Mouse (Mus musculus): ENCODE results near the gene Alg5. TPM values are rescaled to one million over a fixed set of nuclear protein-coding genes. Genes with fewer than 3 reads are reported as not detected.
"Not testable (repeated sequence)": the region's sequence is repeated elsewhere in the genome, so short reads cannot be mapped to it uniquely, and the experiment has no call there.

The Alg5 gene
- total and polyA plus RNA-seq, 2 experiments from 2014 or later, result 16.3 to 65.1 TPM

- Histone ChIP-seq H3K4me3 (ENCODE audit: low read length) (no peak overlapping the region), H3K4me2 (ENCODE audit: low read depth, low read length) (no peak overlapping the region), H3K4me1 (ENCODE audit: insufficient read depth, low read length) (0 out of 2 replicates have a peak, but pooled peaks cover 5% of the 10 kb centered on the region), H3K9ac (replicated peaks; ENCODE audit: low read length) (no peak overlapping the region), H3K9me3 (ENCODE audit: low read length) (no peaks in the 10 kb centered on the region), H3K27ac (no peak overlapping the region), H3K27me3 (ENCODE audit: insufficient read depth, low read length) (no peaks in the 10 kb centered on the region), H3K36me3 (ENCODE audit: insufficient read depth, low read length) (no peaks in the 10 kb centered on the region)
- DNase-seq (ENCODE audit: low spot score) (no peak), ATAC-seq (no peak)
- TF ChIP-seq CTCF (IDR thresholded peaks at IDR 0.05; ENCODE audit: low read depth), result no peak
- 81% methylated on average over 8 of the region's 8 CpGs for WGBS
Measured at GRCm38 (mm10) chr3:54757446-54757845, 22.1 kb downstream of the Alg5 start.

- no peak overlapping the region for H3K4me3 ChIP-seq (ENCODE audit: low read length)
- no peaks in the 10 kb centered on the region for H3K36me3 ChIP-seq (ENCODE audit: insufficient read depth, low read length)
- 78% methylated on average over 9 of the region's 9 CpGs for WGBS
- no peak overlapping the region for H3K4me2 ChIP-seq (ENCODE audit: low read depth, low read length)
- H3K27ac ChIP-seq, result no peak overlapping the region
- TF ChIP-seq CTCF (IDR thresholded peaks at IDR 0.05; ENCODE audit: low read depth), result no peak
- no peak overlapping the region for H3K9ac ChIP-seq (replicated peaks; ENCODE audit: low read length)
- H3K9me3 ChIP-seq (ENCODE audit: low read length), result no peaks in the 10 kb centered on the region
- H3K4me1 ChIP-seq (ENCODE audit: insufficient read depth, low read length), result 0 out of 2 replicates have a peak, but pooled peaks cover 5% of the 10 kb centered on the region
- DNase-seq (ENCODE audit: low spot score) (no peak), ATAC-seq (no peak)
- H3K27me3 ChIP-seq (ENCODE audit: insufficient read depth, low read length), result no peaks in the 10 kb centered on the region
Measured at GRCm38 (mm10) chr3:54759211-54759610, 23.9 kb downstream of the Alg5 start.

GRCm38 (mm10) chr3:54760321-54761115, 25.2 kb downstream of the Alg5 start:
- Histone ChIP-seq H3K4me1 (ENCODE audit: insufficient read depth, low read length) (no peaks in the 10 kb centered on the region), H3K4me2 (ENCODE audit: low read depth, low read length) (no peak overlapping the region), H3K4me3 (ENCODE audit: low read length) (no peak overlapping the region), H3K9ac (replicated peaks; ENCODE audit: low read length) (no peak overlapping the region), H3K9me3 (ENCODE audit: low read length) (no peaks in the 10 kb centered on the region), H3K27ac (no peak overlapping the region), H3K36me3 (ENCODE audit: insufficient read depth, low read length) (no peaks in the 10 kb centered on the region), H3K27me3 (ENCODE audit: insufficient read depth, low read length) (no peaks in the 10 kb centered on the region)
- TF ChIP-seq CTCF (IDR thresholded peaks at IDR 0.05; ENCODE audit: low read depth), result no peak
- DNase-seq (ENCODE audit: low spot score) (no peak), ATAC-seq (no peak)
- 47% methylated on average over 15 of the region's 15 CpGs for WGBS

- Histone ChIP-seq H3K36me3 (ENCODE audit: insufficient read depth, low read length) (no peaks in the 10 kb centered on the region), H3K4me3 (ENCODE audit: low read length) (no peak overlapping the region), H3K9me3 (ENCODE audit: low read length) (no peaks in the 10 kb centered on the region), H3K4me2 (ENCODE audit: low read depth, low read length) (no peak overlapping the region), H3K9ac (replicated peaks; ENCODE audit: low read length) (no peak overlapping the region), H3K27me3 (ENCODE audit: insufficient read depth, low read length) (no peaks in the 10 kb centered on the region), H3K4me1 (ENCODE audit: insufficient read depth, low read length) (no peaks in the 10 kb centered on the region), H3K27ac (no peak overlapping the region)
- ATAC-seq, result no peak
- 74% methylated on average over 1 of the region's 1 CpGs for WGBS
- no peak for DNase-seq (ENCODE audit: low spot score)
- no peak for TF ChIP-seq CTCF (IDR thresholded peaks at IDR 0.05; ENCODE audit: low read depth)
Measured at GRCm38 (mm10) chr3:54761258-54761657, 25.9 kb downstream of the Alg5 start.

GRCm38 (mm10) chr3:54764418-54764817, 29.1 kb downstream of the Alg5 start:
- H3K27me3 ChIP-seq (ENCODE audit: insufficient read depth, low read length), result no peaks in the 10 kb centered on the region
- ATAC-seq (peak; percentile 97), DNase-seq (ENCODE audit: low spot score) (peak; percentile 80)
- no peak for TF ChIP-seq CTCF (IDR thresholded peaks at IDR 0.05; ENCODE audit: low read depth)
- peak overlapping the region; percentile 25 for H3K4me3 ChIP-seq (ENCODE audit: low read length)
- no peaks in the 10 kb centered on the region for H3K36me3 ChIP-seq (ENCODE audit: insufficient read depth, low read length)
- peak overlapping the region; percentile 45; the same call in 1 of the 2 replicates for H3K27ac ChIP-seq
- H3K9me3 ChIP-seq (ENCODE audit: low read length), result no peaks in the 10 kb centered on the region
- no peaks in the 10 kb centered on the region for H3K4me1 ChIP-seq (ENCODE audit: insufficient read depth, low read length)
- WGBS, result 39% methylated on average over 18 of the region's 18 CpGs
- H3K9ac ChIP-seq (replicated peaks; ENCODE audit: low read length), result no peak overlapping the region
- H3K4me2 ChIP-seq (ENCODE audit: low read depth, low read length), result peak overlapping the region; percentile 48

GRCm38 (mm10) chr3:54765521-54765920, 30.2 kb downstream of the Alg5 start:
- H3K4me1 ChIP-seq (ENCODE audit: insufficient read depth, low read length); H3K4me3 ChIP-seq (ENCODE audit: low read length); H3K36me3 ChIP-seq (ENCODE audit: insufficient read depth, low read length); H3K27ac ChIP-seq; H3K9ac ChIP-seq (replicated peaks; ENCODE audit: low read length); H3K4me2 ChIP-seq (ENCODE audit: low read depth, low read length); H3K9me3 ChIP-seq (ENCODE audit: low read length); DNase-seq (ENCODE audit: low spot score); ATAC-seq; H3K27me3 ChIP-seq (ENCODE audit: insufficient read depth, low read length): not testable (repeated sequence)
- peak; percentile 41 for TF ChIP-seq CTCF (IDR thresholded peaks at IDR 0.05; ENCODE audit: low read depth)
- WGBS, result 90% methylated on average over 6 of the region's 6 CpGs

- no peak for TF ChIP-seq CTCF (IDR thresholded peaks at IDR 0.05; ENCODE audit: low read depth)
- H3K4me1 ChIP-seq (ENCODE audit: insufficient read depth, low read length), result no peaks in the 10 kb centered on the region
- H3K9ac ChIP-seq (replicated peaks; ENCODE audit: low read length), result no peak overlapping the region
- WGBS, result 78% methylated on average over 14 of the region's 14 CpGs
- H3K4me3 ChIP-seq (ENCODE audit: low read length), result no peak overlapping the region
- no peaks in the 10 kb centered on the region for H3K27me3 ChIP-seq (ENCODE audit: insufficient read depth, low read length)
- H3K27ac ChIP-seq, result no peak overlapping the region
- H3K9me3 ChIP-seq (ENCODE audit: low read length), result no peaks in the 10 kb centered on the region
- DNase-seq (ENCODE audit: low spot score) (no peak), ATAC-seq (no peak)
- no peaks in the 10 kb centered on the region for H3K36me3 ChIP-seq (ENCODE audit: insufficient read depth, low read length)
- H3K4me2 ChIP-seq (ENCODE audit: low read depth, low read length), result no peak overlapping the region
Measured at GRCm38 (mm10) chr3:54766034-54766433, 30.7 kb downstream of the Alg5 start.

Data from hindbrain, postnatal 0 days (tissue).